Mouse (Mus musculus) forebrain, embryonic 16.5 days (tissue): ENCODE data around the gene Arid3b. TPM values are rescaled to one million over a fixed set of nuclear protein-coding genes. Genes with fewer than 3 reads are reported as not detected.
A peak's percentile ranks its signal among the peaks of the same experiment; 100 is the strongest.

Source experiments
- ATAC-seq: fragments of 200-750 bp; cut with Nextera tagmentation; 2 replicates; pipeline ENCODE4 v1.8.0; 2017; ENCODE audit warnings: mild to moderate bottlenecking, moderate library complexity
- H3K27ac ChIP-seq: fragments of 300-500 bp; sonication (generic); 2 replicates; pipeline ENCODE4 v1.5.1; 2014; ENCODE audit warnings: low read length, control low read depth
- H3K27me3 ChIP-seq: fragments of 300-500 bp; sonication (generic); replicated peaks from 2 replicates; pipeline ENCODE4 v1.6.1; 2014; ENCODE audit warnings: low read length; ENCODE audit not compliant: control insufficient read depth, insufficient read depth
- H3K36me3 ChIP-seq: fragments of 300-500 bp; sonication (generic); 2 replicates; pipeline ENCODE4 v1.6.1; 2014; ENCODE audit not compliant: control insufficient read depth, insufficient read depth
- H3K4me1 ChIP-seq: fragments of 300-500 bp; sonication (generic); replicated peaks from 2 replicates; pipeline ENCODE4 v1.6.1; 2014; ENCODE audit warnings: low read length; ENCODE audit not compliant: control insufficient read depth, insufficient read depth
- H3K4me2 ChIP-seq: fragments of 300-500 bp; sonication (generic); 2 replicates; pipeline ENCODE4 v1.6.1; 2014; ENCODE audit warnings: mild to moderate bottlenecking, low read length, control low read depth
- H3K4me3 ChIP-seq: fragments of 300-500 bp; sonication (generic); replicated peaks from 2 replicates; pipeline ENCODE4 v1.5.1; 2014; ENCODE audit warnings: mild to moderate bottlenecking, low read length, control low read depth
- H3K9ac ChIP-seq: fragments of 300-500 bp; sonication (generic); replicated peaks from 2 replicates; pipeline ENCODE4 v1.6.1; 2014; ENCODE audit warnings: low read depth, low read length, control low read depth
- H3K9me3 ChIP-seq: fragments of 300-500 bp; sonication (generic); 2 replicates; pipeline ENCODE4 v1.6.1; 2016; ENCODE audit warnings: low read length; ENCODE audit not compliant: control insufficient read depth
- WGBS: fragments of 180-500 bp; shearing (Covaris S2); extraction: QIAGEN DNeasy Blood & Tissue Kit; methylation state at CpG from one replicate; pipeline ENCODE4 v1.1.7; 2014; 5-methylcytosine and 5-hydroxymethylcytosine counted together
- polyA plus RNA-seq: library from polyadenylated mRNA; unstranded; fragments of >200 nt; fragmentation: Nextera tagmentation; extraction: Ambion mirVana; gene quantifications from 2 replicates; pipeline ENCODE4 v1.2.1, GENCODE M21; 2015

Arid3b gene
- polyA plus RNA-seq, 1 experiment from 2014 or later: 10.6 TPM

DNA sequence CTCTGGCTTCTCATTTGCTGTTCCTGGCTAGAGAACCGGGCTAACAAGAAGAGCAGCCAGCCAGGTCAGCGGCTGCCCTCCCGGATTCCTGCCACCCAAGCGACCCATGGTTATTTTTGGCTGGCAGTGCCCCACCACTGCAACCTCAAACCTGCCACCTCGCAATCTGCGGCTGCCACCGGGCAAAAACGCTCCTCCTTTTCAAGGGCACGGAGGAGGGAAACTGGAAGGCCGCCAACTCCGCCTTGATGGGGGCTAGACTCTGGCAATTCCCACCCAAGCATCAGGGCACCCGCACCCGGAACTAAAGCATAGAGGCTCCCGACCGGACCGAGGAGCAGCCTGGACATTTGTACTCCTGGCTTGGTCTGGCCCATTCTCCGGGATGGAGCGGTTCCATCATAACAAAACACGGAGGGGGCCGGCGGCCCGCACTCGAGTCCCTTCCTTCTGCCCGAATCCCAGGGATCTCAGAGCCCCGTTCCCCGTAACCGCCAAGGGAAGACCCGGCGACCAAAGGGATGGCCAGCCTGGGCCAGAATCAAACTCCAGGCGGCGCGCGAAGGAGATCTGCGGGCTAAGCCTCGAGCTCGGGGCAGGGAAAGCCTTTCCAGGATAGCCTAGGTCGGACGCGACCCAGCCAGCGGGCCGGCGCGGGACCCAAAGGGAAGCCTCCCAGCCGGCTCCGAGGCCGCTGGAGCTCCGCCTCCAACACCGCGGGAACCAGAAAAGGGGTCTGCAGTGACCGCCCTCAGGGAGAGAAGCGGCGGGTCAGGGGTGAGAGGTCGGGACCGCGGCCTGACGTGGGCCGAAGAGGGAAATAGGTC is 72.2 kb downstream of the Arid3b start:
- Histone ChIP-seq H3K27ac (peak overlapping the region; percentile 100), H3K4me3 (peak overlapping the region; percentile 98), H3K9ac (peak overlapping the region; percentile 100), H3K36me3 (0 out of 2 replicates have a peak, but pooled peaks cover 9% of the 10 kb centered on the region), H3K4me2 (peak overlapping the region; percentile 99), H3K27me3 (no peaks in the 10 kb centered on the region), H3K9me3 (no peaks in the 10 kb centered on the region), H3K4me1 (peaks cover 37% of the 10 kb centered on the region)
- WGBS: under 1% methylated on average over 57 of the region's 57 CpGs
- peak; percentile 50 for ATAC-seq

- Histone ChIP-seq H3K9me3 (no peaks in the 10 kb centered on the region), H3K9ac (no peak overlapping the region), H3K4me1 (peaks cover 37% of the 10 kb centered on the region), H3K27ac (no peak overlapping the region), H3K27me3 (no peaks in the 10 kb centered on the region), H3K4me2 (peak overlapping the region; percentile 99; the same call in 1 of the 2 replicates), H3K4me3 (no peak overlapping the region), H3K36me3 (peaks cover 17% of the 10 kb centered on the region)
- 61% methylated on average over 6 of the region's 6 CpGs for WGBS
- ATAC-seq: no peak
Measured at GRCm38 (mm10) chr9:57762563-57762991, 74.0 kb downstream of the Arid3b start.

- H3K27ac ChIP-seq: no peak overlapping the region
- no peak for ATAC-seq
- H3K4me3 ChIP-seq: no peak overlapping the region
- peaks cover 36% of the 10 kb centered on the region for H3K4me1 ChIP-seq
- no peak overlapping the region for H3K4me2 ChIP-seq
- 95% methylated on average over 13 of the region's 13 CpGs for WGBS
- peaks cover 24% of the 10 kb centered on the region for H3K36me3 ChIP-seq
- H3K9me3 ChIP-seq: no peaks in the 10 kb centered on the region
- H3K27me3 ChIP-seq: no peaks in the 10 kb centered on the region
- H3K9ac ChIP-seq: no peak overlapping the region
Measured at GRCm38 (mm10) chr9:57761563-57762551, 74.7 kb downstream of the Arid3b start.

- peaks cover 25% of the 10 kb centered on the region for H3K4me1 ChIP-seq
- no peak for ATAC-seq
- no peak overlapping the region for H3K27ac ChIP-seq
- 95% methylated on average over 24 of the region's 24 CpGs for WGBS
- H3K27me3 ChIP-seq: no peaks in the 10 kb centered on the region
- H3K4me3 ChIP-seq: no peak overlapping the region
- H3K9ac ChIP-seq: no peak overlapping the region
- H3K9me3 ChIP-seq: no peaks in the 10 kb centered on the region
- H3K36me3 ChIP-seq: peaks cover 25% of the 10 kb centered on the region
- H3K4me2 ChIP-seq: no peak overlapping the region
Measured at GRCm38 (mm10) chr9:57760416-57761146, 76.0 kb downstream of the Arid3b start.

DNA sequence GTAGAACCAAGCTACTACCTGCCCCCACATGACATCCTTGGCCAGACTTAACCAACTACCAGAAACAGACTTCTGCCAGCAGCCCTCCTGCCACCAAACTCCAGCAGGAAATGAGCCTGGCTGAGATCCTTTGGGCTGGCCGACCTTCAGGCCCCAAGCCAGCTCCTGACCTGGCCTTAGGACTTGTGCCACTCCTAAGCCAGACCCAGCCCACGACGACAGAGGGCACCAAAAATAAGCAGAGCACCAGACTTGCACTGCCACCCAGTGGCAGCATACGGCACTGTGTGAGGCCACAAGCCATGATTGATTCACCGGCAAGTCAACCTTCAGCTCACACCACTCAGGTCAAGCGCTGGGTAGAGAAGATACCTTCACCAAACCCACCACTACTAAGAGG is 77.3 kb downstream of the Arid3b start:
- H3K4me3 ChIP-seq: no peak overlapping the region
- H3K27ac ChIP-seq: no peak overlapping the region
- H3K27me3 ChIP-seq: no peaks in the 10 kb centered on the region
- no peak overlapping the region for H3K4me2 ChIP-seq
- H3K9me3 ChIP-seq: no peaks in the 10 kb centered on the region
- ATAC-seq: no peak
- 25% methylated on average over 6 of the region's 6 CpGs for WGBS
- peaks cover 25% of the 10 kb centered on the region for H3K4me1 ChIP-seq
- H3K36me3 ChIP-seq: peaks cover 33% of the 10 kb centered on the region
- no peak overlapping the region for H3K9ac ChIP-seq

- no peak for ATAC-seq
- Histone ChIP-seq H3K4me1 (peaks cover 18% of the 10 kb centered on the region), H3K36me3 (peaks cover 41% of the 10 kb centered on the region), H3K27me3 (no peaks in the 10 kb centered on the region), H3K9ac (no peak overlapping the region), H3K9me3 (no peaks in the 10 kb centered on the region), H3K4me2 (no peak overlapping the region), H3K4me3 (no peak overlapping the region), H3K27ac (no peak overlapping the region)
- WGBS: 88% methylated on average over 22 of the region's 22 CpGs
Measured at GRCm38 (mm10) chr9:57758528-57758927, 78.1 kb downstream of the Arid3b start.

GRCm38 (mm10) chr9:57757578-57757977 is 79.0 kb downstream of the Arid3b start:
- Histone ChIP-seq H3K4me3 (no peak overlapping the region), H3K27ac (no peak overlapping the region), H3K9ac (no peak overlapping the region), H3K4me2 (no peak overlapping the region), H3K27me3 (no peaks in the 10 kb centered on the region), H3K36me3 (peaks cover 50% of the 10 kb centered on the region), H3K4me1 (peaks cover 9% of the 10 kb centered on the region), H3K9me3 (no peaks in the 10 kb centered on the region)
- ATAC-seq: no peak
- WGBS: 97% methylated on average over 3 of the region's 3 CpGs

- H3K9me3 ChIP-seq: no peaks in the 10 kb centered on the region
- H3K36me3 ChIP-seq: peaks cover 54% of the 10 kb centered on the region
- H3K4me1 ChIP-seq: no peaks in the 10 kb centered on the region
- H3K27me3 ChIP-seq: no peaks in the 10 kb centered on the region
- no peak overlapping the region for H3K9ac ChIP-seq
- H3K4me2 ChIP-seq: no peak overlapping the region
- ATAC-seq: no peak
- H3K27ac ChIP-seq: no peak overlapping the region
- no peak overlapping the region for H3K4me3 ChIP-seq
- 89% methylated on average over 7 of the region's 7 CpGs for WGBS
Measured at GRCm38 (mm10) chr9:57750901-57751300, 85.7 kb downstream of the Arid3b start.
